Mouse (Mus musculus) forebrain, embryonic 15.5 days (tissue): ENCODE results near the gene Tspear. TPM values are rescaled to one million over a fixed set of nuclear protein-coding genes. Genes with fewer than 3 reads are reported as not detected.
"Not testable (repeated sequence)": the region's sequence is repeated elsewhere in the genome, so short reads cannot be mapped to it uniquely, and the experiment has no call there.

ENCODE experiments used
- ATAC-seq: fragments of 200-750 bp; cut with Nextera tagmentation; replicated peaks from 2 replicates; pipeline ENCODE4 v1.8.0; 2017; ENCODE audit warnings: mild to moderate bottlenecking, moderate TSS enrichment, moderate library complexity
- H3K27ac ChIP-seq: fragments of 300-500 bp; sonication (generic); replicated peaks from 2 replicates; pipeline ENCODE4 v1.5.1; 2015; ENCODE audit warnings: mild to moderate bottlenecking, inconsistent platforms
- H3K27me3 ChIP-seq: fragments of 300-500 bp; sonication (generic); 2 replicates; pipeline ENCODE4 v1.6.1; 2015; ENCODE audit warnings: inconsistent platforms
- H3K36me3 ChIP-seq: fragments of 300-500 bp; sonication (generic); 2 replicates; pipeline ENCODE4 v1.6.1; 2015; ENCODE audit warnings: mild to moderate bottlenecking, inconsistent platforms
- H3K4me1 ChIP-seq: fragments of 300-500 bp; sonication (generic); 2 replicates; pipeline ENCODE4 v1.6.1; 2015; ENCODE audit warnings: inconsistent platforms
- H3K4me2 ChIP-seq: fragments of 300-500 bp; sonication (generic); replicated peaks from 2 replicates; pipeline ENCODE4 v1.6.1; 2015; ENCODE audit warnings: mild to moderate bottlenecking, inconsistent platforms
- H3K4me3 ChIP-seq: fragments of 300-500 bp; sonication (generic); 2 replicates; pipeline ENCODE4 v1.5.1; 2015; ENCODE audit warnings: mild to moderate bottlenecking, inconsistent platforms
- H3K9ac ChIP-seq: fragments of 300-500 bp; sonication (generic); replicated peaks from 2 replicates; pipeline ENCODE4 v1.6.1; 2015; ENCODE audit warnings: mild to moderate bottlenecking, inconsistent platforms
- H3K9me3 ChIP-seq: fragments of 300-500 bp; sonication (generic); 2 replicates; pipeline ENCODE4 v1.6.1; 2016; ENCODE audit warnings: inconsistent platforms
- WGBS: fragments of 180-500 bp; shearing (Covaris S2); methylation state at CpG from one replicate; pipeline ENCODE4 v1.1.7; 2015; ENCODE audit warnings: mixed read lengths; 5-methylcytosine and 5-hydroxymethylcytosine counted together
- polyA plus RNA-seq: library from polyadenylated mRNA; unstranded; fragments of >200 nt; fragmentation: Nextera tagmentation; extraction: Ambion mirVana; gene quantifications from 2 replicates; pipeline ENCODE4 v1.2.1, GENCODE M21; 2015

Gene Tspear
- polyA plus RNA-seq, 1 experiment from 2014 or later, result 0.52 TPM

DNA sequence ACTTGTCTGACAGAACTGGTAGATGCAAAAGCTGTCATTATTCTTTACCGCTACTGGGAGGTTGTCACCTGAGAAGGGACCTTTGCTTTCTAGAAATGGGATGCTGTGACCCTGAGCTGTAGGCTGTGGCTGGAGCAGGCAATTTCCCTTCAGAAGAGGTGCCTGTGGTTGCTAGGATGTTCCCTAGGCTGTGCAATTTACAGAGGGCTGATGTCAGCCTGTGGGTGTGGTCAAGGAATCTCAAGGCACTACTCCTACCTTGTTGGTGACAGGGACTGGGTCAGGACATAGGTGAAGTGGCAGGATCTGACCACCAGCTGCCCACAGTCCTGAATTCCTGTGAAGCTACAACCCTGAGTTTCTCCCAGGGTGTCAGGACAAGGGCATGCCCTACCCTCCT, 83.4 kb downstream of the Tspear start:
- H3K27me3 ChIP-seq, result no peaks in the 10 kb centered on the region
- WGBS, result 87% methylated on average over 1 of the region's 1 CpGs
- no peak overlapping the region for H3K9ac ChIP-seq
- no peak overlapping the region for H3K4me3 ChIP-seq
- no peaks in the 10 kb centered on the region for H3K4me1 ChIP-seq
- ATAC-seq, result no peak
- H3K36me3 ChIP-seq, result no peaks in the 10 kb centered on the region
- no peaks in the 10 kb centered on the region for H3K9me3 ChIP-seq
- H3K4me2 ChIP-seq, result no peak overlapping the region
- H3K27ac ChIP-seq, result no peak overlapping the region

DNA sequence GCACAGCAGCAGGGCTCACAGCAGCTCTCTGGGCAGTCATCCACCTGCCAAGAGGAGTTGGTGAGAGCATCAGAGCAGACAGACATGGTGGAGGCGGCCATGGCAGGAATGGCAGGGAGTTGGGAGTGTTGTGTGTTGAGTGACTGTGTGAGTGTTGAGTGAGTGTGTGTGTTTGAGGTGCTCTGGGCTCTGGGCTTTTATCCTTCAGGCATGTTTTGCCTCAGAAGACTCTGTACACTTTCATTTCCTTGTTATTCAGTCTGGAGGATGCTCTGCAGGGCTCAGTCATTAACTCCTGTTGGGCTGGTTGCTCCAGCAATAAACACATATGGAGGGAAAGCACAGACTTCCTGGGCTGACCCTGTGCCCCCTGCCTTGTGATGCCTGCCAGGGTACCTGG, 84.9 kb downstream of the Tspear start, which contains the start of gene Gm3238:
Gene Gm3238 (minus strand): TSS at position 101 of the 400 bp plus-strand sequence.
- H3K9ac ChIP-seq, ATAC-seq, H3K4me3 ChIP-seq, H3K27me3 ChIP-seq, H3K4me1 ChIP-seq, H3K4me2 ChIP-seq, H3K36me3 ChIP-seq, H3K9me3 ChIP-seq: not testable (repeated sequence)
- 0 out of 2 replicates have a peak within 1 kb of the TSS, but pooled peaks have one; percentile 11 for H3K27ac ChIP-seq
- 83% methylated on average over 1 of the region's 1 CpGs for WGBS

DNA sequence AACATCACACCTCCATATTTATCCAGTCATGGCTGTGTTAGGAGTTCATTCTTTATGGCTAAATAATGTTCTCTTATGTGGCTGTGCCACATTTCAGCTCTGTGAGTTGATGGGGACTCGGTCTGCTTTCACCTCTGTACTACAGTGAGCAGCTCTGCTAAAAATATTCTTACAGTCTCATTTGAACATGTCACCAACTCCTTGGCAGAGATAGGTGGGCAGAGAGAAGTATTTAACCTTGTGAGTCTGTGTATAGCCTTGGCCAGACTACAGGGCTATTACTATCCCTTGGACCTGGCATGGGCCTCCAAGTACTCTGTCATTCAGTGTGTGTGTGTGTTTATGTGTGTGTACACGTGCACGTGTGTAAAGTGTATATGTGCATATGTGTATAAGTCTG, 85.8 kb downstream of the Tspear start:
- not testable (repeated sequence) for H3K9ac ChIP-seq, H3K9me3 ChIP-seq, H3K4me1 ChIP-seq, H3K27me3 ChIP-seq, H3K27ac ChIP-seq, H3K36me3 ChIP-seq, H3K4me3 ChIP-seq, ATAC-seq, H3K4me2 ChIP-seq
- WGBS, result 97% methylated on average over 3 of the region's 3 CpGs

DNA sequence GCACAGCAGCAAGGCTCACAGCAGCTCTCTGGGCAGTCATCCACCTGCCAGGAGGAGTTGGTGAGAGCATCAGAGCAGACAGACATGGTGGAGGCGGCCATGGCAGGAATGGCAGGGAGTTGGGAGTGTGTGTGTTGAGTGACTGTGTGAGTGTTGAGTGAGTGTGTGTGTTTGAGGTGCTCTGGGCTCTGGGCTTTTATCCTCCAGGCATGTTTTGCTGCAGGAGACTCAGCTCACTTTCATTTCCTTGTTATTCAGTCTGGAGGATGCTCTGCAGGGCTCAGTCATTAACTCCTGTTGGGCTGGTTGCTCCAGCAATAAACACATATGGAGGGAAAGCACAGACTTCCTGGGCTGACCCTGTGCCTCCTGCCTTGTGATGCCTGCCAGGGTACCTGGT, 90.5 kb downstream of the Tspear start, which contains the start of gene Gm7138:
Gene Gm7138 (minus strand): TSS at position 101 of the 400 bp plus-strand sequence.
- H3K4me1 ChIP-seq, ATAC-seq: not testable (repeated sequence)
- 56% methylated on average over 1 of the region's 1 CpGs for WGBS

DNA sequence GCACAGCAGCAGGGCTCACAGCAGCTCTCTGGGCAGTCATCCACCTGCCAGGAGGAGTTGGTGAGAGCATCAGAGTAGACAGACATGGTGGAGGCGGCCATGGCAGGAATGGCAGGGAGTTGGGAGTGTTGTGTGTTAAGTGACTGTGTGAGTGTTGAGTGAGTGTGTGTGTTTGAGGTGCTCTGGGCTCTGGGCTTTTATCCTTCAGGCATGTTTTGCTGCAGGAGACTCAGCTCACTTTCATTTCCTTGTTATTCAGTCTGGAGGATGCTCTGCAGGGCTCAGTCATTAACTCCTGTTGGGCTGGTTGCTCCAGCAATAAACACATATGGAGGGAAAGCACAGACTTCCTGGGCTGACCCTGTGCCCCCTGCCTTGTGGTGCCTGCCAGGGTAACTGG, 96.1 kb downstream of the Tspear start, which contains the start of gene Gm3250:
Gene Gm3250 (minus strand): TSS at position 101 of the 400 bp plus-strand sequence.
- not testable (repeated sequence) for H3K4me3 ChIP-seq, H3K9ac ChIP-seq, H3K9me3 ChIP-seq, H3K4me1 ChIP-seq, H3K27me3 ChIP-seq, H3K36me3 ChIP-seq, ATAC-seq, H3K27ac ChIP-seq, H3K4me2 ChIP-seq
- 75% methylated on average over 1 of the region's 1 CpGs for WGBS

More for the DNA sequence above, 90.5 kb downstream of the Tspear start, which contains the start of gene Gm7138:
- H3K27me3 ChIP-seq, H3K4me2 ChIP-seq, H3K4me3 ChIP-seq, H3K27ac ChIP-seq, H3K9me3 ChIP-seq, H3K9ac ChIP-seq, H3K36me3 ChIP-seq: not testable (repeated sequence)

DNA sequence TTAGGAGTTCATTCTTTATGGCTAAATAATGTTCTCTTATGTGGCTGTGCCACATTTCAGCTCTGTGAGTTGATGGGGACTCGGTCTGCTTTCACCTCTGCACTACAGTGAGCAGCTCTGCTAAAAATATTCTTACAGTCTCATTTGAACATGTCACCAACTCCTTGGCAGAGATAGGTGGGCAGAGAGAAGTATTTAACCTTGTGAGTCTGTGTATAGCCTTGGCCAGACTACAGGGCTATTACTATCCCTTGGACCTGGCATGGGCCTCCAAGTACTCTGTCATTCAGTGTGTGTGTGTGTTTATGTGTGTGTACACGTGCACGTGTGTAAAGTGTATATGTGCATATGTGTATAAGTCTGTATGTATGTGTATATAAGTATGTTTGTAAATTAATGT, 97.0 kb downstream of the Tspear start:
- not testable (repeated sequence) for H3K4me2 ChIP-seq

DNA sequence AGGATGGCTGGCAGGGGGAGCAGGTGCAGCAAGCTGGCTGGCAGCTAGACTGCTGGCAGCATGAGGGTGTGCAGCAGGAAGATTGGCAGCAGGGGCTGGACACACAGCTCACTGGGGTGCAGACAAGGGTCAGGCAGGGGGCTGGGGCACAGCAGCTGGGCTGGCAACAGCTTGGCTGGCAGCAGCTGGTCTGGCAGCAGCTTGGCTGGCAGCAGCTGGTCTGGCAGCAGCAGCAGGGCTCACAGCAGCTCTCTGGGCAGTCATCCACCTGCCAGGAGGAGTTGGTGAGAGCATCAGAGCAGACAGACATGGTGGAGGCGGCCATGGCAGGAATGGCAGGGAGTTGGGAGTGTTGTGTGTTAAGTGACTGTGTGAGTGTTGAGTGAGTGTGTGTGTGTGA, 101.5 kb downstream of the Tspear start, which contains the start of gene Gm7137:
Gene Gm7137 (minus strand): TSS at position 325 of the 400 bp plus-strand sequence.
- ATAC-seq, H3K4me3 ChIP-seq: not testable (repeated sequence)

More for the DNA sequence above, 97.0 kb downstream of the Tspear start:
- H3K27me3 ChIP-seq, H3K9me3 ChIP-seq, H3K36me3 ChIP-seq, H3K27ac ChIP-seq, H3K4me3 ChIP-seq, ATAC-seq, H3K9ac ChIP-seq, H3K4me1 ChIP-seq: not testable (repeated sequence)
- 89% methylated on average over 3 of the region's 3 CpGs for WGBS

DNA sequence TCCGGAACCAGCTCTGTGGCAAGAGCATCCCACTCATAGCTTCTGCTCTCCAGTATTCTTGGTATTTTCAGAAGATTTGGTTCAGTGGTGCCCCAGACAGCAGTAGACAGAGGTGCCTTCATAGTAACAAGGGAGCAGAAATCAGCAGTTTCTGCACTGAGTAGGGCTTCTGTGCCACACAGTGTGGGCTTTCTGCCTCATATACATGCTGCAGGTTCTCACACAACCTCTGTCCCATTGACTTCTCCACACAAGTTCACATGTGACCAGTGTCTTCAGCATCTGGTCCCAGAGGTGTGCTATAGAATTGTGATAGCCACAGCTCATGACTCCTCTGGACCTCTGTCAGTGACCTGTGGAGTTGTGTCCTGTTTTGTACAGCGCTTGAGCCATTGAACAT, 102.3 kb downstream of the Tspear start:
- H3K4me2 ChIP-seq, result no peak overlapping the region
- H3K9ac ChIP-seq, result no peak overlapping the region
- H3K4me1 ChIP-seq, result no peaks in the 10 kb centered on the region
- H3K9me3 ChIP-seq, result no peaks in the 10 kb centered on the region
- no peak overlapping the region for H3K27ac ChIP-seq
- H3K27me3 ChIP-seq, result no peaks in the 10 kb centered on the region
- no peak for ATAC-seq
- no peaks in the 10 kb centered on the region for H3K36me3 ChIP-seq
- WGBS, result 88% methylated on average over 2 of the region's 2 CpGs
- no peak overlapping the region for H3K4me3 ChIP-seq

More for the DNA sequence above, 101.5 kb downstream of the Tspear start, which contains the start of gene Gm7137:
- WGBS, result 41% methylated on average over 1 of the region's 1 CpGs
- not testable (repeated sequence) for H3K36me3 ChIP-seq, H3K27me3 ChIP-seq, H3K9me3 ChIP-seq, H3K4me2 ChIP-seq, H3K27ac ChIP-seq, H3K4me1 ChIP-seq, H3K9ac ChIP-seq

DNA sequence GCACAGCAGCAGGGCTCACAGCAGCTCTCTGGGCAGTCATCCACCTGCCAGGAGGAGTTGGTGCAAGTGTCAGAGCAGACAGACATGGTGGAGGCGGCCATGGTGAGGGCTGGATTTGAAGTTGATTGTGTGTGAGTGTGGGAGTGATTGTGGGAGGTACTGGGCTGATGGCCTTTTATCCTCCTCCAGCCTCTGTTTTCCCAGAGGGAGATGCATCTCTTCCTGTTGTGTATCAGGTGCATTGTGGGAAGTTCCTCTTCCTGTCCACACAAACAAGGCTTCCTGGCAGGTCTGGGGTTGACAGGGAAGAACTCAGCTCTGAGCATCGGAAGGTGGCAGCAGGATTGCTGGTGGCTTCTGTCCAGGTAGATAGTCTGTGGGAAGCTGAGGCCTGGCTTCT, 108.6 kb downstream of the Tspear start, which contains the start of gene Gm9639:
Gene Gm9639 (minus strand): TSS at position 101 of the 400 bp plus-strand sequence.
- Histone ChIP-seq H3K9ac (no peak within 1 kb of the TSS), H3K27ac (no peak within 1 kb of the TSS), H3K4me3 (no peak within 1 kb of the TSS), H3K4me2 (no peak within 1 kb of the TSS), H3K36me3 (no peaks in the 10 kb centered on the region), H3K9me3 (no peaks in the 10 kb centered on the region), H3K4me1 (no peaks in the 10 kb centered on the region), H3K27me3 (no peaks in the 10 kb centered on the region)
- WGBS, result 58% methylated on average over 2 of the region's 2 CpGs
- ATAC-seq, result no peak

DNA sequence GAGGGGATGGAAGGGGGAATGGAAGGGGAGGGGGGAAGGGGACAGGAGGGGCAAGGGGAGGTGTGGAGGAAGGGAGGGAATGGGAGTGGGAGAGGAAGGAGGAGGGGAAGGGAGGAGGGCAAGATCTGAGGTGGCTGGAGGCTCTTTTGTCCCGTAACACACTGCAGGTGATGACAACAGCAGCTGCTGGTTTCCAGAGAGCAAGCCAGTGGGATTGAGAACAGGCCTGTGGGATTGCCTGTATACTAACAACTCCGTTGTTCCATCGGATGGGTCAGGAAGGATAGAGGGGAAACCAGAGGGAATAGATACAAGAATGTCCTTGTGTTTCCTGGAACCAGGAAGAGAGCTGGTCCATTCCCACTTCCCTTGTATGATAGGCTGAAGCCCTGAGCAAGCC, 111.3 kb downstream of the Tspear start:
- no peak overlapping the region for H3K4me3 ChIP-seq
- no peaks in the 10 kb centered on the region for H3K27me3 ChIP-seq
- no peak overlapping the region for H3K4me2 ChIP-seq
- no peak overlapping the region for H3K9ac ChIP-seq
- no peak for ATAC-seq
- peak overlapping the region; percentile 48; the same call in 1 of the 2 replicates for H3K27ac ChIP-seq
- no peaks in the 10 kb centered on the region for H3K9me3 ChIP-seq
- 15% methylated on average over 3 of the region's 3 CpGs for WGBS
- H3K36me3 ChIP-seq, result no peaks in the 10 kb centered on the region
- H3K4me1 ChIP-seq, result no peaks in the 10 kb centered on the region

DNA sequence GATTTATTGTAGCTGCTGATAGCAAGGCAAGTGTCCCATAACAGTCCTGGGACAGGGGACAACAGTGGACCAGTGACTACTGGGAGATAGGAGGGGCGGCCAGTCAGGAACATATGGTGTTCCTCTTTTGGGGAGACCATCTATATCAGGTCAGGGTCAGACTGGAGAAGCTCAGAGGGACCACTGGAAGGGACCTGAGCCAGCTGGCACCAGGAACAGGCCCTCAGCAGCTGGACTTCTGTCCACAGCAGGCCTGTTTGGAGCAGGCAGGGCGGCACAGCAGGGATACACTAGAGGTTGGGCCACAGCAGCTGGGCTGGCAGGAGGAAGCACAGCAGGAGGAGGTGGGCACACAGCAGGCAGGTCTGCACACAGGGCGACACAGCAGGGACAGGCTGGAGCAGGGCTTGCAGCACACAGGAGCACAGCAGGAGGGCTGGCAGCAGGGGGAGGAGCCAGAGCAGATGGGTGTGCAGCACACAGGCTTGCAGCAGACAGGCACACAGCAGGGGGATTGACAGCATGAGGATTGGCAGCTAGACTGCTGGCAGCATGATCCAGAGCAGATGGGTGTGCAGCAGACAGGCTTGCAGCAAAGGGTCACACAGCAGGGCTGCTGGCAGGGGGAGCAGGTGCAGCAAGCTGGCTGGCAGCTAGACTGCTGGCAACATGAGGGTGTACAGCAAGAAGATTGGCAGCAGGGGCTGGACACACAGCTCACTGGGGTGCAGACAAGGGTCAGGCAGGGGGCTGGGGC, 112.0 kb downstream of the Tspear start:
- not testable (repeated sequence) for H3K9ac ChIP-seq, H3K9me3 ChIP-seq, H3K36me3 ChIP-seq, H3K4me1 ChIP-seq, H3K27me3 ChIP-seq, ATAC-seq, H3K4me2 ChIP-seq, H3K4me3 ChIP-seq
- WGBS, result 34% methylated on average over 3 of the region's 3 CpGs
- H3K27ac ChIP-seq, result peak overlapping the region; percentile 48; the same call in 1 of the 2 replicates

DNA sequence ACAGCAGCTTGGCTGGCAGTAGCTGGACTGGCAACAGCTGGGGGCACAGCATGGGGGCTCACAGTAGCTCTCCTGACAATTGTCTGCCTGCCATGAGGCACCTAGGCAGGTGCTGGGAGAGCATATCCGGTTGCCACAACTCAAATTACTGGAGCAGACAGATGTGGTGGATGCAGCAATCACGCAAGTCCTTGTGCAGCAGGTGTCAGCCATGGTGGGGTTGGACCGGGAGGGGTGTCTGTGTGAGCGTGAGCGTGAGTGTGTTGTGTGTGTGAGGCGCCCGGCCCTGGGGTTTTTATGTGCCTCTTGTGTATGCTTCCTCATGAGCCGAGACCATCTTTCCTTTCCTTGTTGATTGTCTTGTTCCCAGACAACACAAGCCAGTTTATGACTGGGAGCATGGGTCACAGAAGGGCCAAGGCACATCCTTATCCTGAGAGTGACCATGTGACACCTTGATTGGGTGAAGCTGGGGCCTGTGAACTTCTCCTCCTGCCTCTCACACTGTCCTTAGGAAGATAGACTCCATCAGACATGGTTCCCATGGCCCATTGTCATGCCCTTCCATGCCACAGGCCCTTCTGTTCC, 112.6 kb downstream of the Tspear start, which contains the start of gene Gm19668:
Gene Gm19668 (minus strand): TSS at position 213 of the 588 bp plus-strand sequence.
- Histone ChIP-seq H3K27ac (peak within 1 kb of the TSS; percentile 48; the same call in 1 of the 2 replicates), H3K9ac (no peak within 1 kb of the TSS), H3K36me3 (no peaks in the 10 kb centered on the region), H3K9me3 (no peaks in the 10 kb centered on the region), H3K27me3 (no peaks in the 10 kb centered on the region), H3K4me1 (no peaks in the 10 kb centered on the region), H3K4me3 (no peak within 1 kb of the TSS), H3K4me2 (no peak within 1 kb of the TSS)
- WGBS, result 61% methylated on average over 8 of the region's 8 CpGs
- no peak for ATAC-seq
